Mouse (Mus musculus) megakaryocyte progenitor cell, adult 5-6 weeks (primary cell): ENCODE results near the gene D17H6S53E. TPM values are rescaled to one million over a fixed set of nuclear protein-coding genes. Genes with fewer than 3 reads are reported as not detected.

Experiments used
- ATAC-seq: replicated peaks from 2 replicates; pipeline ENCODE4 v1.8.0; 2016; ENCODE audit warnings: mild to moderate bottlenecking, moderate TSS enrichment, inconsistent platforms; ENCODE audit not compliant: poor library complexity
- total RNA-seq, 2 experiments: library from RNA; stranded (forward) in 1 of 2; stranded (reverse) in 1 of 2; fragments of 157-497, 149-512 nt in 1 of 2; fragments of 200-1000 nt in 1 of 2; gene quantifications; 2 replicates each; pipeline versions ENCODE4 v1.2.3 to v1.2.4; 2015 to 2017

Gene D17H6S53E
- total RNA-seq, 2 experiments from 2014 or later: 3.6 to 7.7 TPM

DNA sequence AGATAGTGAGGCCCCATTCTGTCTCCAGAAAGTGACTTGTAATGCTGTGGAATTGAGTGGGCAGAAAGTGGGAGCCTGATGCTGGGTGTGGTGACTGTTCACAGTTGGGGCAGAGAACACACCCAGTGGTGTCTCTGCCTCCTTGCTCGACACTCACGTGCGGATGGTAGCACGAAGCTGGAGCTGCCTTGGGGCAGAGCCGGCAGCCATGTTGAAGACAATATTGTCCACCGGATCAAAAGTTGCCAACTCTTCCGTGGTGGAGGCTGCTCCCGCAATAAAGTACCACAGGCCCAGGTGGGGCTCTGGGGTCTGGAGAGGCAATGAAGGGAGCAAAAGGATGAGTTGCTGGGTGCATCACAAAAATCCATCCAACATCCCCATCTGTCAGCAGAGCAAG lies 4.9 kb downstream of the D17H6S53E start:
- ATAC-seq: no peak

DNA sequence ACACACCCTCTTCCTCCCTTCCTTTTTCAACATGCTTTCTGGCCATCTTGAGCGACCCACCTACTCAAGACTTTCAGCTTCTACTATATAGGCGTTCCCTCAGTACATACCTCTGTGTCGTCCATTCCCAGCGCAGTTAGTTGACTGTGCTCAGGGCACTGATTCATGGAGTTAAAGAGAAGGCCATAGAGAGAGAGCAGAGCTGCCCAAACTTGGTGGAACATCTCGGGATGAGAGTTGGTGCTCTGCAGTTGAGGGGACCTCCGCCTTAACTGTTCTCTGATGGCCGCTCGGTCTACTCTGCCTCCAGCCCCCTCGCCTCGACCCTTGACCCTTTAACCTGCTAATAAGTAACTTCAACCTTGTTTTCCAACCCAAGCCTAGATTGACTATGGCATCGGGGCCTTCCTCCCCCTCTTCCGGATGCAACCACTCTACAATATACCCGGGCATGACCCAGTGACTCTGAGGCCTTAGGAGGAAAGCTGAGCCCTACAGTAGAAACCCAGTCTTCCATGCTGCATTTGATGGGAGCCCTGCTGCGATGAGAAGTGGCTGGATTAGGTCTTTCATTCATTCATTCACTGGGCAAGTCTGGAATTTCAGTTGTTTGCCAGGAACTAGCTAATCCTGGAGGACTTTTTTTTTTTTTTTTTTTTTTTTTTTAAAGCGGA lies 5.5 kb downstream of the D17H6S53E start, which contains the start of gene Apom:
TSS of gene Apom (minus strand) at position 551 of the 674 bp plus-strand sequence.
- ATAC-seq: no peak

DNA sequence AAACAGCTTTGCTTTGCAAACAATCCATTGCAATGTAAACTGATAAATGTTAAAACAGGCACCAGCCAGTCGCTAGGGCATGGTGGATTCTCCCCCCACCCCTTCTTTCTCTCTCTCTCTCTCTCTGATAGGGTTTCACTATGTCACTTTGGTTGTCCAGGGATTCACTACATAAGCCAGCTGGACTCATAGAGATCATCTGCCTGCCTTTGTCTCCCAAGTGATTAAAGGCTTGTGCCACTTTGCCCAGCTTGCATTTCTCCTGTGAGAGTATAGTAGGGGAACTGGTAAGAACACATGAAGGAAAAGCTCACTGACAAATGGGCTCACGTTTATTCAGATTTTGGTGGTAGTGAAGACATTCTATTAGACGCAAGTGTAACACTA lies 6.0 kb downstream of the D17H6S53E start:
- ATAC-seq: no peak

DNA sequence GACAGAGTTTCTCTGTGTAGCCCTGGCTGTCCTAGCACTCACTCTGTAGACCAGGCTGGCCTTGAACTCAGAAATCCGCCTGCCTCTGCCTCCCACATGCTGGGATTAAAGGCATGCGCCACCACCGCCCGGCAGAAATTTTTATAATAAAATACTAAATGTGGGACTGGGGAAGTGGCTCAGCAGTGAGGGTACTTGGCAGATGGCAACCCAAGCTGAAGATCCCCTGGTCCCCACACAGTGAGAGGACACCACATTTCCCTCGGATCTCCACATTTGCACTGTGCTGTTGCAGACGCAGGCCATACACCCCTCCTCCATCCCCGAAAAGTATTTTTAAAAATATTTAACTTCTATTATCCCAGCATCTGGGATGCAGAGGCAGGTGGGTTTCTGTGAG lies 7.3 kb downstream of the D17H6S53E start:
- ATAC-seq: no peak

DNA sequence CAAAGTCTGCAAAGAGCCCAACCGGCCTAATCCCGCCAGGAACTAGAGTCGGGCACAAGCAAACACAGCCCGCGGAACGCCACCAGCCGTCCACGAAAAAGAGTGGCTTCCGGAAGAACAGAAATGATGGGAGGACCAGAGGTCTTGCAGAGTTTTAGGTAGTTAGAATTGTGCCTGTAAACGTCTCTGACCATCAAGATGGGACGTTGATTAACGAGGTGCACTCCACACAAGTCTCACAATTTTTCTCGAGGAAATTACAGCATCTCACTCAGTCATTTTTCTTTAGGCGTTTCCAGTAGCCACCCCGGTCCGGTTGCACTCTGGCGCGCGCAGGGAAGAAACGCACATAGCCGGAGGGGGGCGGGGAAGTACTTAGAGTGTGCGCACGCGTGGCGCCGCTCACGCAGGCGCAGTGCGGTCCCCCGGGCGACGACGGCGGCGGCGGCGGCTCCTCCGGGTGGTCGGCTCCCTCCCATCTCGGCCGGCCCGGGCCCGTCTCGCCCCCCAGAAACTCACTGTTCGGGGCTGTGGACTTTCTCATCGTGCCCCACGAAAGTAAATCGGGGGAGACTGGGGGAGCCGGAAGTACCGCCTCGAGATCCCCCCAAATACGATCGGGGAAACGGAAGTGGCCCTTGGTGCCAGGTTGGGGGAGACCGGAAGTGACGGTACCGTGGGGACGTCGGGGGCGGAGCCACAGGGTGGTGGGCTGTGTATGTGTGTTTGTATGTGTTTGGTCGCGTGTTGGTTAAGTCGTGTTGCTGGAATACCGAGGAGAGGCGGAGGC lies 8.8 kb downstream of the D17H6S53E start, which contains the start of gene Bag6:
TSS of gene Bag6 (plus strand) at position 378 of the 790 bp plus-strand sequence.
- peak; percentile 85 for ATAC-seq

DNA sequence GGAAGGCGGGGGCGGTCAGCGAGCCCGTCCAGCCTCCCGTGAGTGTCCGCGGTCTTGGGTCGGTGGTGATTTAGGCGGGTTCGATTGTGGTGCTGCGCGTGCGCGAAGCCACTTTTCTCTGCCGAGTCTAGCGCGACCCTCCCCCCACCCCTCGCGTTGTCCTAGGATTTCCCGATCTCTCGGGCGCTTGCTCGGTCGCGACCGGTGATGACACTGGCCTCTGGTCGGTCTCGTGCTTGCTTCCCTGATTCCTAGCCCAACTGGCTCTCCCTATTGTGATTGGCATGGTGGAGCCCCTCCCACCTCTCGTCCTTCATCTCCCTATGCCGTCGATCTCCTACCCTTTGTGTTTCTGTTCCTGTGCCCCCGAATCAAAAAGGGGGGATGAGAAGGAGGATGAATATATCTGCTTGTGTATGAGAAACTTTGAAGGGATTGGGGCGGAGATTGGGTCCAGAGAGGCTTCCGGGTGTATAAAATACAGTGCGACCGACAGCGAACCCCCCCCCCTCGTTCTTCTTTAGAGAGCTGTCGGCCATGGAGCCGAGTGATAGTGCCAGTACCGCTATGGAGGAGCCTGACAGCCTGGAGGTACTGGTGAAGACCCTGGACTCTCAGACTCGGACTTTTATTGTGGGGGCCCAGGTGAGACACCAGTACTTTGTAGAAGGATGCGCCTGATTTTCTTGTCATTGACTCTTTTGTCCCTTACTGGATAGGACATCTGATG lies 9.6 kb downstream of the D17H6S53E start:
- peak; percentile 64 for ATAC-seq

DNA sequence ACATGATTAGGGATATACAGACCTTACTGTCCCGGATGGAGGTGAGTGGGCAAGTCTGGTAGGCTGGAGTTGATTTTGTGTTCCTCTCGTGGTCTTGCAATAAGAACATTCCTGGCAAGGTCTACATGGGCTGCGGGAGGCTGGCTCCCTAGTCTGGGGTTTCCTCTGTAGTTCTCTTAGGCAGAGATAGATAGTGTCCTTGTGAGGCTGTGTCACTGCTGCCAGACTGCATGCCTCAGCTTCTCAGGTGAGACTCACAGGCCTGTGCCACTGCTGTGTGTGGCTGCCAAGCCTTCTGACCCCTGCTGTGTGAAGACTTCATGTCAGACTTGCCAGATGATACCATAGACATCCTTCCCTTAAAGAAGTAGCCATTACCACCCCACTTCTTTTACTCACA lies 13.1 kb downstream of the D17H6S53E start:
- ATAC-seq: no peak

DNA sequence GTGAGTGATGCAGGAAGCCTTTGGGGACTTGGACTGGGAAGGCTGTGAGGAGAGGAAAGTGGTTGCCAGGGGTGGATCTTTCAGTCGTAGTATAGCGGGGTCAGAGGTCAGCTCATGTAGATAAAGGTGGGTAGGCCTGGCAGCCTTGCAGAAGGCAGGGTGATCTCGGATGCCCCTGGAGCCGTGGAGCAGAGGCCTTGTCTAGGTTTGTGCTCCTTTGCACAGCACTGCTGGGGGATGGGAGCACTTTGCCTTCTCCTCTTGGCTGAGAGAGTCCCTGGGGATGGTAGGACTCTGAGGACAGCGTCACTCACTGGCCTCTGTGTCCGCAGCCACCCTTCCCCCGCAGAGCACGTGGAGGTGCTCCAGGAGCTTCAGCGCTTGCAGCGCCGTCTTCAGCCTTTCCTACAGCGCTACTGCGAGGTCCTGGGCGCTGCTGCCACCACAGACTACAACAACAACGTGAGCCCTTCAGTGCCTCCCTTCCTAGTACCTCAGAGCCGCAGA lies 14.4 kb downstream of the D17H6S53E start:
- ATAC-seq: no peak

DNA sequence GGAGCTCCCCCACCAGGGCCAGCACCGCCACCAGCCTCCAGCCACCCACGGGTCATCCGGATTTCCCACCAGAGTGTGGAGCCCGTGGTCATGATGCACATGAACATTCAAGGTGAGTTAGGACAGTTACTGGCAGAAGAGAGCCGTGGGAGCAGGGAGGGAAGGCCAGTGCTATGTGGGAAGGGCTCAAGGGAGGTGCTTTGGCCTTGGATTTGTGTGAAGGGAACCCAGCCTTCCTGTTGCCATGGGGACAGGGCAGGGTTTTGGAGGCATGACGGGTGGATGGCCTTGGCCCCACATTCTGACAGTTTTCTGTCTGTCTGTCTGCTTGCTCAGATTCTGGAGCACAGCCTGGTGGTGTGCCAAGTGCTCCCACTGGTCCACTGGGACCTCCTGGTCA lies 15.8 kb downstream of the D17H6S53E start:
- no peak for ATAC-seq

DNA sequence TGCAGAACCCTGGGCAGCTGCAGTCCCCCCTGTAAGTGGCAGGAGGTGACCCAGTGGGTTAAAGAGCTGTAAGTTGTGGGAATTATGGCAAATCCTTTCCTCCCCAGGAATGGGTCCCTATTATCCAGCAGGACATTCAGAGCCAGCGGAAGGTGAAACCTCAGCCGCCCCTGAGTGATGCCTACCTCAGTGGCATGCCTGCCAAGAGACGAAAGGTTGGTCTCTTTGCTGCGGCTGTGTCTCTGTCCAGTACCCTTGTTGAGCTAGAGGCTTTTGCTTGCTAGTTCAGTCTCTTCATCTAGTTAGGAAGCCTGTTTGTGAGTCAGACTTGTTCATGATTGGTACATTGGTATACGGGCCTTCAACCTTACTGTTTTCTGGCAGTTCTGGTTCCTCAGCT lies 20.0 kb downstream of the D17H6S53E start:
- no peak for ATAC-seq

DNA sequence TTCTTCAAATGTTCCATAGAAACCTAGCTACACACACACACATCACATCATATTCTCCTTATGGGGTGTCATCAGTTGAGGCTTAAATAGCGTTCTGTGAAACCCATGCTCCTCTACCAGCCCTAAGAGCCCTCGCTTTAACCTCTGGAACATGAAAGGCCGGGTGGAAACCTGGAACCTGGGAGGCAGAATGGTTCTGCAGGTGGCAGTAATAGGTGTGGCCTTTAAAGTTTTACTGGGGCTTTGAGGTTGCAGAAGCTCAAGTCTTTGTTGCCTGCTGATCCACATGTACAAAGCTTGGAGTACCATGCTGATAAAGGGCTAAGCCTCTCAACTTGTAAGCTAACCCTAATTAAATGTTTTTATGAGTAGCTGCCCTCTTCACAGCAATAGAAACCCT lies 21.2 kb downstream of the D17H6S53E start:
- ATAC-seq: no peak

DNA sequence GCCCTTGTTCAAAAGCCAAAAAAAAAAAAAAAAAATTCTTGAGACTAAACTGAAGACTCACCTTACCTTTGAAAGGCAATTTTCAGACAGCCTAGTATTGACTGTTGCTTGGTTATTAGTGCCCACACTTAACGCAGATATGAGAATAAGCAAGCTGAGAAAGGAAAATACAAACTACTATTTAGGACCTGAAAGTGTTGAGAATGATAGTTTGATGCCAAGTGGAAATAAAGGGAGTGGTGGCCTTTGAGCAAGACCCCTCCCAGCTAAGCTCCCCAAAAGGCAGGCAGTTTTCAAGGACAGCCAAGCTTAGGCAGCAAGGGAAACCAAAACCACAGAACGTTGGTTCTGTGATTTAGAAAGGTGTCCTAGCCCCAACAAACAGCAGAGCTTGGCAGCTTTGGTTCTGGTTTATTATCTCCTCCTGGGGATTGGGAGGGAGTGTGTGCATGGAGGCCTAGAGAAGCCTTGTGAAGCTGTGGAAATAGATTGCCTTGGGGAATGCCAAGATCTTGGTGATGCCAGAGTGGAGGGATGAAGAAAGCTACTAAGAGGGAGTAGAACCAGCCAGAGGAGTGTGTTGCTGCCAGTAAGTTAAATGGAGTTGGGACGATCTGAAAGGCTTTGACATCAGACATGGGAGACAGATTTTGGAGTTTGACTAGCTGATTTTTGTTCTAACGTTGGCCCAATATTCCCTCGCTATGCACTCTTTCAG lies 21.9 kb downstream of the D17H6S53E start:
- ATAC-seq: no peak

DNA sequence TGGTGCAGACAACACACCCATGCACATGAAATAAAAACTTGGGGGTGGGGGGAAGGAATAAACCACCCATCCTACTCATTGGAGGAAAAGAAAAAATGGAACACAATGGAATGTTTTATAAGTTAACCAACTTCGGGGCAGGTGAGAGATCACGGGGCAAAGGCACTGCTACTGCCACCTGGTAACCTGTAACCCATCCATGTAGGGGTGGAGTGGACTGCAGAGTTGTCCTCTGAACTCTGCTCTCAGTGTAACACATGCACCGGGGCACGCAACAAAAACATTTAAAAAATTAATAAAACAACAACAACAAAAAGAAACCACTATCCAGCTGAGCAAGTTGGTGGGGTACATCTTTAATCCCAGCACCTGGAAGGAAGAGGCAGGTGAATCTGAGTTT lies 25.9 kb downstream of the D17H6S53E start:
- no peak for ATAC-seq

DNA sequence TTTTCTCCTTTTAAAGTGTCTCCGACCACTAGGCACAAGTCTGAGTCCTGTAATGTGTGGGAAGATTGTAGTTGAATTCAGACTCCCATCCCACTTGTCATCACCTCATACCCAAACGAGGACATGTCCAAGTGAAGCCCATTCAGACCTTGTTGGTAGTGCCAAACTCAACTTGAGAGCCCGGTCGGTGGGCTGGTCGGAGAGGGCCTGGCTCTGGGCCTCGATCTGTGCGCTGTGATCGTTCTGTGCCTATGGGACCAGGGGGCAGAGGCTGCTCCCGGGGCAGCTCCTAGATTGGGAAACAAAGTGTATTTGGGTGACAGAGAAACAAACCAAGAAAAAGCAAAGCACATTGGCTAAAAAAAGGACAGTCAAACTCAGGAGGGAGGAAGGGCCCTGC lies 26.9 kb downstream of the D17H6S53E start:
- no peak for ATAC-seq

DNA sequence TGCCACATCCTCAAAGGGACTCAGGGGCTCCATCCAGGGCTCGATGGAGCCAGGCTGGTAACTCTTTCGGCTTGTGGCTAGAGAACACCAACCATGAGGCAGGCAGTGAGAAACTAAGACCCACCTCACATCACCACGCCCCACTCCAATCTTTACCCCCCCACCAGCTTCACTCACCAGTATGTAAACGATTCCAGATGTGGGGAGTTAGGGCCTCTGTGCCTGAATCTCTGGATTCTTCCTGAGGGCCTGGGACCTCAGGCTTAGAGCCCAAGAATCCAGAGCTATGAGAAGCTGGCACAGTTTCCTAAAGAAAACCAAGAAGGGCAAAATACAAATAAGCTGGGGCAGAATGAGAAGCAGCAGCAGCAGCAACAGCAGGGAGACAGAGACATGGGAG lies 27.8 kb downstream of the D17H6S53E start:
- ATAC-seq: no peak

DNA sequence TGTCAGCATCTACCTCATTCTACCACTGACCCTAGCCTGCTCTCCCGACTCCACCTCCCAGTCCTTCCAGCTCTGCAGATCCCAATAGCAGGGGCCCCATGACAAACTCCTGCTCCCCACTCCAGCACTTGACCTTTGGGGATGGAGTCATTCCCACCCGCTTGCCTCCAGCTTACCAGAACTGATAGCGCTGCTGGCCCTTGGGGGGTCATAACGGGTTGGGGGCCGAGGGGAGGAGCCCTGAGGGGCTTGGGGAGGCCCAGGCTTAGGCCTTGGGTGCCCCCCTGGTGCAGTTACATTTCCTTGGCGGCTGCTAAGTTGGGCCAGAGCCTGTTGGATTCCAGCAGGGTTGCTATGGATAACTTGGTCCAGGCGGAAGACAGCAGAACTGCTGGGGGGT lies 28.4 kb downstream of the D17H6S53E start:
- no peak for ATAC-seq

DNA sequence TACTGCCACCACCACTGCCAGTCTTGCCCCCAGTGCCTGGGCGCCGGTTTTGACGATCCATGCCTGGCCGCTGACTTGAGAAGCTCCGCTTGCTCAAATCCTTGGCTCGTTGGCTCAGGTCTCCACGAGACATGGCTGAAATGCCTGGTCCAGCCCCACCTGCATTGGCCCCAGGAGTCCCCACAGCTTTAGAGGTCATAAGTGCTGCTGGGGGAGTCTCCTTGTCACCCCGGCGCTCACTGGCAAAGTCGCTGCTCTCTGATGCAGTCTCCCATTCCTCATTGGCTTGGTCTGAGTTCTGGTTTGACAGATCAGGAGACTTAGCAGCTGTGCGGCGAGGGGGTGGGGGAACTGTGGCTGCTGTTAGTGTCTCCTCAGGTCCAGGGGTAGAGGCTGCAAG lies 29.3 kb downstream of the D17H6S53E start:
- ATAC-seq: no peak

DNA sequence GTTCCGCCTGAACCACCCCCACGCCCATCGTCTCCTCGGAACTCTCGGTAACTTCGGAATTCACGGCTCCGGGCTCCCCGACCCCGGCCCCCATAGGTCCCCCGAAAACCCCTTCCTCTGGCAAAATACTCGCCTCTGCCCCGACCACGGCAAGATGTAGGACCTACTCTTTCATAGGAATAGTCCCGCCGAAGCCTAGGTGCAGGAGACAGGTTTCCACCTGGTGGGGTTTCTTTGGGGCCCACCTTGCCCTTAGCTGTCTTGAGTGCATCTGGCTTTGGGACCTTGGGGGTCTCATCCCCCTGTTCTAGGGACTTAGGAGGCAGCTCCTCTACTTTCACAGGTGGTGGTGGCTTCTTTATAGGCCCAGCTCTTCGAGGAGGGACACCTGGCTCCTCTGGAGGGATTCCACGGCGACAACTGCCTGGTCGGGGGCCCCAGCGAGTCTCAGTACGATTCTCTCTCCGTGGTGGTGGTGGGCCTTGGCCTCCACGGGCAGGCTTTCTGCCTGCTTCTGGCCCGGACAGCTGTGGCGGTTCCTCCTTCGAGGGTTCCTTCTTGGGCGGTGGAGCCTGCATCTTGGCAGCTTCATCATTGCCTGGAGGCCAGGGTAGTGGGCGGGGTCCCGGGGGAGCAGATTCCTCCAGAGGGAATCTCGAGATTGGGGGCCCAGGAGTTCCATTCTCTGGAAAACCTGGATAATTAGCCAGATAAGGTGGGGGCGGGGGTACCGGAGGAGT lies 30.5 kb downstream of the D17H6S53E start:
- ATAC-seq: no peak

DNA sequence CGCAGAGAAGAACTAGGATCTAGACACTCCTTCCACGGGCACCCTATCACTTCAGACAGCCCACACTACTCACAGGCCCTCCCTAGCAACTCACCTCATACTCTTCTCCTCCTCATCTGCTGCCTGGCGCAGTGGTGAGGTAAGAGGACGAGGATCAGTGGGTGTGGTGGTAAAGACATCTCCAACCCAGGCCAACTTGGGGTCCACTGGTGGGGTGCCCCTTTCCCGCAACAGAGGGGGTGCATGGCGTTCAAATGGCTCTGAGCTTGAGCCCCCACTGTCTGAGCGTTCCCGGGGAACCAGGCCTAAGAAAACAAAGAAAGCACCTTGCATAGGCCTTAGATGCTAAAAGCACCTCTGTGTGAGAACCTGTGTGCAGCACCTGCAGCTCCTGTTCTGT lies 31.1 kb downstream of the D17H6S53E start:
- no peak for ATAC-seq

DNA sequence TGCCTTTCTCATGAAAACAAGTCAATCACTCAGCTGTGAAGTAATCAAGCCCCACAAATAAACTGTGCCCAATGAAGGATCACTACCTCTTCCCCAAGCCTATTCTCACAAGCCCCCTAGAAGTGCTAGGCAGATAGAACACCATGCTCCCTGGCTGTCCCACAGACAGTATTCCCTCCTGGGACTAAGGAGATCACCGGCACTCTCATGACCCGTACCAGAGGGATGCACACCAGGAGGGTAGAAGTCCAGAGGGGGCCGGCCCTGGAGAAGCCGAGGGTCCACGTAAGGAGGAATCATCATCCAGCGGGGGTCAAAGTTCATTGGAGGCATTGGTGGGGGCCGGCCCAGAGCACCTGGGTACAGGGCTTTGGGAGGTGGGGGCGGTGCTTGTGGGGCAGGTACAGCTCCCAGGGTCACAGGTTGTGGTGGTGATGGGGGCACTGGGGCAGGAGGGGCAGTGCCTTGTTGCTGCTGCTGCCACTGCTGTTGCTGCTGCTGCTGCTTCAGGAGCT lies 31.5 kb downstream of the D17H6S53E start:
- ATAC-seq: no peak
